Mouse (Mus musculus) MEL (cell line): ENCODE results near the gene Abcb9.
A peak's percentile ranks its signal among the peaks of the same experiment; 100 is the strongest.

ENCODE experiments used
- CHD2 ChIP-seq: IDR thresholded peaks from 2 replicates; pipeline ENCODE4 v1.6.1; 2011; ENCODE audit warnings: low read length, improper control_type of control experiment
- CTCF ChIP-seq, 3 experiments: IDR thresholded peaks in 2 of 3; conservative IDR thresholded peaks in 1 of 3; 2 replicates each; pipeline ENCODE4 v1.5.1; 2011 to 2012; ENCODE audit warnings: low read length in 3 of 3, low read depth in 2 of 3, mild to moderate bottlenecking in 2 of 3, improper control_type of control experiment in 1 of 3, inconsistent platforms in 1 of 3, mixed read lengths in 1 of 3, moderate library complexity in 1 of 3; ENCODE audit not compliant: control insufficient read depth in 1 of 3, insufficient read depth in 1 of 3, poor library complexity in 1 of 3, severe bottlenecking in 1 of 3
- EP300 ChIP-seq, 2 experiments: IDR thresholded peaks; 2 replicates each; pipeline ENCODE4 v1.6.1; 2011; ENCODE audit warnings: improper control_type of control experiment in 2 of 2, low read length in 2 of 2, low read depth in 1 of 2, mild to moderate bottlenecking in 1 of 2
- GABPA ChIP-seq: IDR thresholded peaks from 2 replicates; pipeline ENCODE4 v1.6.1; 2012; ENCODE audit warnings: low read depth, mild to moderate bottlenecking, inconsistent platforms, low read length, improper control_type of control experiment, moderate library complexity
- KAT2A ChIP-seq: conservative IDR thresholded peaks from 2 replicates; pipeline ENCODE4 v1.6.1; 2012; ENCODE audit warnings: low read depth, low read length, improper control_type of control experiment, inconsistent platforms
- MAZ ChIP-seq: IDR thresholded peaks from 2 replicates; pipeline ENCODE4 v1.6.1; 2012; ENCODE audit warnings: low read depth, mild to moderate bottlenecking, inconsistent platforms, low read length, improper control_type of control experiment
- POLR2A ChIP-seq, 2 experiments: IDR thresholded peaks; 2 replicates each; pipeline ENCODE4 v1.6.1; 2011 to 2012; ENCODE audit warnings: low read length in 2 of 2, mild to moderate bottlenecking in 2 of 2, control low read depth in 1 of 2, improper control_type of control experiment in 1 of 2, low read depth in 1 of 2, moderate library complexity in 1 of 2; ENCODE audit not compliant: control insufficient read depth in 1 of 2, insufficient read depth in 1 of 2, poor library complexity in 1 of 2
- SIN3A ChIP-seq: IDR thresholded peaks from 2 replicates; pipeline ENCODE4 v1.6.1; 2012; ENCODE audit warnings: low read length, improper control_type of control experiment, inconsistent platforms
- ZMIZ1 ChIP-seq: IDR thresholded peaks from 2 replicates; pipeline ENCODE4 v1.6.1; 2012; ENCODE audit warnings: low read depth, mild to moderate bottlenecking, inconsistent platforms, low read length, improper control_type of control experiment, moderate library complexity

- TF ChIP-seq CHD2 (no peak), EP300 (IDR thresholded peaks at IDR 0.05; ENCODE audit: low read depth in 1 of 2, low read length in 2 of 2) (no peak), SIN3A (no peak), CTCF (IDR thresholded peaks at IDR 0.05 in 2 of 3, conservative IDR thresholded peaks at IDR 0.05 in 1 of 3; ENCODE audit: control insufficient read depth in 1 of 3, insufficient read depth in 1 of 3, low read depth in 2 of 3, low read length in 3 of 3, poor library complexity in 1 of 3, severe bottlenecking in 1 of 3) (no peak), KAT2A (no peak), POLR2A (IDR thresholded peaks at IDR 0.05; ENCODE audit: control insufficient read depth in 1 of 2, insufficient read depth in 1 of 2, low read depth in 1 of 2, low read length in 2 of 2, poor library complexity in 1 of 2) (no peak), GABPA (no peak), MAZ (no peak), ZMIZ1 (peak; percentile 63)
Observed at GRCm38 (mm10) chr5:124098923-124099322, 3.3 kb upstream of the Abcb9 start.
